Mouse (Mus musculus) ES-CJ7 (cell line): ENCODE data around the gene Olfr1441.

Experiments used
- DNase-seq: peaks from one replicate; pipeline ENCODE4 v3.0.0; 2011; ENCODE audit warnings: low read depth, low spot score

Gene Olfr1441

DNA sequence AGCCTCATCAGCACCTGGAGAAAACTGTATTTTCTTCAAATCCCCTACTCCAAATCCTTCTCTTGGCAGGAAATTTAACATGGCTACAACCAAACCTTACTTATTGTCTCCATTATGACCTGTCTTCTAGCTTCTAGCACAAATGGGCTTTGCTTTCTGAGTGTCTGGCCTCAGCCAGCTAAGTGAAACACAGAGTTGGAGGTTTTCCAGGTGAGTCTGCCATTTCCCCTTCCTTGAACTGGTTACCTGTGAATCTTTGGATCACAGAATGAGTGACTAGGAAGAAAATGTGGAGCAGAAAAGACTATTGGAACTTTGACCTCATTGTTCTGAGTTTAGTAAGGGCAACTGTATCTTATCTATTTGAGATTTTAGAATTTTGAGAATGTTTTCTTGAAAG lies at the start of gene Olfr1441:
Olfr1441 (plus strand) TSS at position 73 of the 400 bp plus-strand sequence.
- DNase-seq = no peak

DNA sequence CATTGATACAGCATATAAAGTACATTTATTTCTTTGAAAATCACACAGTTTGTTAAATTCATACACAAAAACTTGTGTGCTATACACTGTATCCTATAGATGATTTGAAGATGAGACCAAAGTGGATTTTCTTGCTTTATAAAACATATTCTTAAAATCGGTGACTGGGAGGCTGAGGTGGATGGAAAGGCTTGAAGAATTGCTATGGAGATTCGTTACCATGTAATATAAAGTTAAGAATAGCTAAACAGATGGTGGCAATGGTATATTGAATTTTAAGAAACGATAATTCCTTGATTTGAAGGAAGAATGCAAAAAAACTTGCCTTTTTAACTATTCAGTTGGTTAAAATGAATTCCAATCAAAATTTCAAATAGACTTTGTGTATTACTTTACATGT lies 44.2 kb upstream of the Olfr1441 start:
- DNase-seq = no peak

DNA sequence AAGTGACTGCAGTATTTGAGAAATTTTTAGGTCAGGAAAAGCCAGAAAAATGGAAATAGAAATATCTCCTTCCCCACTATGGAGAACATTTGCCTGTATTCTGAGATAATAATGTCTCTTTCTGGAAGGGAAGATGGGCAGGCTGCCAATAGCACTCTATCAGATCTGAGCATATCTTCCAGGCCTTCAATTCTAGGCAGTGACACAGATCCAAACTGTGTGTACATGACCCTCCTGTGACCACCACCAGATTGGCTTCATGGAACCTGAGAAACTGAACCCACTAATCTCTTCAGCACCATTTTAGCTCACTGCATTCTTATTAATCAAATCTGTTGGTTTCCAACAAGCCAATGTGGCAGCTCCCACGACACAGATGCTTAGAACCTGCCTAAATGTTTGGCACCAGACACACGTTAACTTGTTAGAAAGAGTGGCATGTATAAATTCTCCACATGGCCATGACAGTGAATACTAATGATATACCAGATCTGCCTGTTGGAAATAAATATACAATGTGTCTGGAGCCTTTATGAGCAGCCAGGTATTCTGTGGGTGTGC lies 42.7 kb upstream of the Olfr1441 start:
- no peak for DNase-seq

DNA sequence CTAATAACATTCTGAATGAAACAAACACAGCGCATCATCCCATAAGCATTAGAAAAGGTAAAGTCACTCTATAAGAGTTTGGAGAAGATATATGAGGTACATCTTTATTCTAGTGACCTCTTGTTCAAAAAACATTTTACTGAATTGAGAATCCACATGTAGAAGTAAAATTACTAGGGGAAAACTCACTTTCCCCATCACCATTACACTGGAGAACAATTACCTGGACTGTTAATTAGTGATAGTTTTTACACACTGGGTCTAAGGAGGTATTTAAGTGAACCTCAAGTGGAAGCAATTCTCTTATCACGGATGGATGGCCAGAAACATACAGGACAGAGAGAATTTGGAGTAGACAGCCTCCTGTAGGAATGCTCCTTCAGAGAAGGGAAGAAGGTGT lies 30.3 kb upstream of the Olfr1441 start, which contains the start of gene Olfr1440:
Olfr1440 (plus strand) TSS at position 301 of the 400 bp plus-strand sequence.
- DNase-seq = no peak

DNA sequence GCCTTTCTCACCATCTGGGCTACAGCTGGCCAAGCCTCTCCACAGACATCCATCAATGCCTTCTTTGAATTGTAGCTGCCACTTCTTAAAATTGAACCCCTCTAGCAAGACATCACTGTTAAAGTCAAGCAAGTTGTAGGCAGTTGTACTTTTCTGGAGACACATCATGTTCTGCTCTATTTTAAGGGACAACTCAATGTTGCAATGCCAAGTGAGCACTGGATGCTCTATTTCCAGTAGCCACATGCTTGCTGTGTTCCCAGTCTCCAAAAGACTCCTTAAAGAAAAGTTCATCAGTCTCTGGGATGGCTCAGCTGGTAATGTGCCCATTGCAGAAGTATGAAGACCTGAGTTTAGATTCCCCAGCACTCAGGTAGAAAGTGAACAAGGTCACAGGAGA lies 3.5 kb upstream of the Olfr1441 start:
- DNase-seq = no peak

DNA sequence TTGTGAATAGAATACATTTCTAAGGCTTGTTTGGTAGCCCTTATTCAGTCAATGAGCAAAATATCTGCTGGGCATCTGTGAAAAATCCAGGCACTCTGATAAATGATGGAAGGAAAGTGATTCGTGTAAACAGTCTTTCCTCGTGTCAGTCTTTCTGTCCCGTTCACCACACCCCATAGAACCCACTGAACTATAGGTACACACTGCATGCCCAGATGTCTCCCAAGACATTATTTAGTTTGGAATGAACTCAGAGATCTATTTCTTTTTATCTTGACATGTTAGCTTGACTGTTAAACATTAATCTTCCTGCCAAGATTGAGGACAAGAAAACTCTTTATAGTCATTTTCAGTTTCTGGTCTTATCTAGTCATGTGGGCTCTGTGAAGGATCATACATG lies 1.1 kb downstream of the Olfr1441 start:
- DNase-seq = no peak

DNA sequence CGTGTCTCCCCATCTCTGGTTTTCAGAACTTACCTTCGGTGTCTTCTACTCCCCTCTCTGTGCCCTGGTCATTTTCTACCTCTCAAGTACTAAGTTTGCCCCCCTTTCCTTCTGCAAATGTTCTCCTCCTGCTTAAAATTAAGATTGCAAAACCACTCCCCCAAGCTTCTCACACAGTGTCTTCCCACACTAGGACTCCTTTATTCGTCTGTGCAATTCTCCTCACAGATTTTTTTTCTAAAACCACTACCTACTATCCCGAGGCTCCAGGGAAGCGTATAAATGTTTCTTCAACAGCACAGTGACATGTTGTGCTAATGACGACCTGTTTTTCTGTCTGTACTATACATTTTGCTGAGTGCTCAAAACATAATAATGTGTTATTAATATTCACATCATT lies 3.3 kb downstream of the Olfr1441 start:
- DNase-seq = no peak

DNA sequence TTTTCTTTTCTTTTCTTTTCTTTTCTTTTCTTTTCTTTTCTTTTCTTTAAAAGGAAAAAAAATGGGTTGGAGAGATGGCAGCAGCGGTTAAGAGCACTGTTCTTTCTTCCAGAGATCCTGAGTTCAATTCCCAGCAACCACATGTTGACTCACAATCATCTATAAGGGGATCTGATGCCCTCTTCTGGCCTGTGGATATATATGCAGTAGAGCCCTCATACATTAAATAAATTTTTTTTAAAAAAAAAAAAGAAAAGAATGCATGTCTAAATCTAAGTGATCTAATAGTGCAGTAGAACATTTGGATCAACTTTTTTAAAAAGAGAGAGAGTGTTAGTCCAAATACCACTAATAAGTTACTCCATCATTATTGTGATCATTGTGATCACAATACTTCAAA lies 4.4 kb downstream of the Olfr1441 start:
- DNase-seq = peak; percentile 14

DNA sequence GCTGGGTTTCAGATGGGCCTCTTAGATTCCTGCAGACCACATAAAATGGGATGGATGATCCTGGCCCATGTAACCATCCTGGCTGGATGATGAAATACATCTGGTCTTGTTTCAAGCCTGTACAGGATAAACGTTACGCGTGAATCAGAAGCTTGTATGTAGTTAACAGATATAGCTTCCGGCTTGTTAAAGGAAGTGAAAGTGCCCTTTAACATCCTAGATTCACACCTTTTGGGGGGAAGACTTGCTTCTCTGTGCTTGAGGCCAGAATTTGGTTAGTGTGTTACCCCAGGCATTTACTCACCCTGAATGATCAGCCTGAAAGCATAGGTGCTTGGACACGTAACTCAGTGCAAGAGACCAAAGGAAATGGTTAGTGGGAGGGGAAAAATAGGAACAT lies 9.9 kb downstream of the Olfr1441 start:
- DNase-seq = no peak

DNA sequence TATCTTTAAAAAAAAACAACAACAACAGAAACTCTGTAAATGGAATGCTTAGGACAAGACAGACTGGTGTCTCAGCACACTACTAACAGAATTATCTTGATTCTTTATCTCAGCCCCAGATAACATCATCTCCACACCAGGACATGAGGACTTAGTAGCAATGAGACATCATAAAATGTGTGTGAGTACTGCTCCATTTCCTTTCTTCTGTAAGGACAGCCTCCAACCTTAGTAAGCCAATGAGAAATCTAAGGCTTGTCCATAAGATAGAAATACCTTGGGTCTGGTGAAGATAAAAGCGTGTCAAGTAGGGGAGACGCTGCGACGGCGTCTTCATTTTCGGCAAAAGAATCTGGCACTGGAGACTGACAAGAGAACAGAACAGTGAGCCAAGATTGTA lies 10.4 kb downstream of the Olfr1441 start, which contains the start of gene Pfpl:
Pfpl (plus strand) TSS at position 301 of the 400 bp plus-strand sequence.
- DNase-seq = no peak

DNA sequence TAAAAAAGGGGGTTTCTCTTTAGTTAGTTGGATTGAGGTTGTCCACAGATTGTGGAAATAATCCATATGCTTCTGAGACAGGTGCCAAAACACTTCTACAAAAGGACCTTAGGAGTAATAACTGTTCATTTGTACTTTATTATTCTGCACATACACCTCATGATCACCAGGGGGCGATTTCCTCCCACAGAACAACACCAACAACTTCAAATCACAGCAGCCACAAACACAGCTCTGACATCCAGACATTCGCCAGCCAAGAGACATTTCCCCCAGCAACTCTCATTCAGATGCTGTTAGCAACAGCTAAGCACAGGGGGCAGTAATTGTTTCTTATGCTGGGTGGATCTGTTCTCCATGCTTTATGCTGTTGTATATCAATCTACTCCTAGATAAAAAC lies 15.8 kb downstream of the Olfr1441 start:
- DNase-seq = peak; percentile 50

DNA sequence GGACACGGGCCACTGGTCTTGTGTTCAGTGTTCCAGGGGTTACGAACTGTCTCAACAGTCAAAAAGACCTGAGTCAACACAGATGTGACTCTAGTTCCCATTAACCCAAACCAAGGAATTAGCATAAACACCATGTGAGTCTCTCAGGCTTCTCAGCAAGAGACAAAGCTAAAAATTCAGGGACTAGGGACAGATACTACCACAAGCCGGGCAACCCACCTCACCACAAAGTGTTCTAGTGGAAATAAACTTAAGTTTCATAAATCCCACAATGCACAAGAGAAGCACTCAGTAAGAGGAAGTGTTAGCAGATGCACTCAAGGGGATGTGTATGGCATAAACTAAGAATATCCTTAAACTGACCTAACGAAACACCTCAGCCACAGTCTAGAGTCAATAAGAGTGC lies 17.8 kb downstream of the Olfr1441 start:
- DNase-seq = no peak

DNA sequence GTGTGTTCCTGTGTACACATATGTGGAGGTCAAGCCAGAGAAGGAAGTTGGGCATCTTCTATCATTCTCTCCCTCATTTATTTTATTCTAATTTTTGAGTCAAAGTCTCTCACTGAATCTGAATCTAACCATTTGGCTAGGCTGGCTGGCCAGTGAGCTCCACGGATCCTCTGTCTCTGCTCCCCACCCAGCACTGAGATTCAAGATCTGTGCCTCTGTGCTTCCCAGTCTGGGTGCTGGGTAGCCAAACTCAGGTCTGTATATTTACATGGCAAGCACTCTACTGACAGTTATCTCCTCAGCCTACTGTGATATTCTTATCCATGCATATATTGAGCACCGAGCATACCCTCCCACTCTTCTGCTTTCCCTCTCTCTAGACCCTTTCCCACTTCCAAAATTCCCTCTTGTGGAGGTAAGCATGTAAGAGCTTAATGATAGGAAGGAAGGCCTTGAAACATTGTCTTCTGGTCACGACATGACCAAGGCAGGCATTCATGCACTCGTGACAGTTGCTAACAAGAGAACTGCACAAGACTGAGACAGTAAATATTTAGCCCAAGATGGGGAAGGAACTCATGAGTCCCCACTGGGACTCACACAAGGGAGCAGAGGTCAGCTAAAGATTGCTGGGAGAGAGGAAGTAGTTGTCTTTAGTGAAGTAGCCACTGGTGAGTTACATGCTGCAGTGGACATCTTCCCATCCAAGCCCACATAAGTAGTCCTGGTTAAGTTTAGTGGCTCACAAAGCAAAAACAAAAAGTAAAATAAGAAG lies 18.7 kb downstream of the Olfr1441 start:
- DNase-seq = no peak

DNA sequence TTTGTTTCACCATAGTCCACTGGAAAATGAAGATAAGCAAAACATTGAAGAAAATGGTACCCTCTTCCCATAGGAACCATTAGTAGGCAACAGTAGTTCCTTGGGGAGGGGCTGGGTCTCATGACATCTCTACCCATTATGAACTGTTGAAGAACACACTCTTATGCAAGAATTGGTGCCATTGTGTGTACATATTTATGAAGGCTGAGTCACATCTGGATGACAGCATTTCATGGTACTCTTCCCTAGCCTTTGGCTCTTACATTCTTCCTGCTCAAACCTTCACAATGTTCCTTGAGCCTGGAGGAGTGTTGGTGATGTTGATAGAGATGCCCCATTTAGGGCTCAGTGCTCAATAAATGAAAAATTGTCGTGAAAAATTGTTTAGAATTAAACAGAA lies 22.3 kb downstream of the Olfr1441 start:
- DNase-seq = no peak

DNA sequence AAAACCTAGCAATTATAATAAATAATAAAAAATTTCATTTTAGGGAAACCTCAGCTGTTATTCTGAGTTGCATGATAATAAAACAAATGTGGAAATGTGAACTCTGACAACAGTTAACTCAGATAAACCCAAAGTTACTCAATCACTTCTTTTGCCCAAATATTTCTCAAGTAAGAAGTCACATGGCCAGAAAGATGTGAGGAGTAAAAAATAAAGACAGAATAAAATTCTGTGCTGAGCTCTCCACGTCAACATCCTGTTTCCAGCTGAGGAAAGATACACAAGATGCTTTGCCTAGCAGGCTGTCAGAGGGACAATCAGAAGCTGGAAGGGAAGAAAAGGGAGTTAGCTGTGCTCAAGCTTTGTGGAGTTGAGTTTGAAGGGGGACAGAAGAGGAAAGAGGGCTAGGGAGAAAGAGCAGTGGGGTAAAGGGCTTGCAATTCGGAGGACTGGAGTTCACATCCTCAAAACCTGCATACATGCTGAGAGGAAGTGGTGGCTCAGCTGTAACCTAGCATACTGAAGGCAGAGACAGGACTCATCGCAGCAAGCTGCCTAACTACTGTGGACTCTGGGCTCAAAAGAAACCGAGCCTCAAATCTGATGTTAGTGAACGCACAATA lies 23.0 kb downstream of the Olfr1441 start:
- no peak for DNase-seq

DNA sequence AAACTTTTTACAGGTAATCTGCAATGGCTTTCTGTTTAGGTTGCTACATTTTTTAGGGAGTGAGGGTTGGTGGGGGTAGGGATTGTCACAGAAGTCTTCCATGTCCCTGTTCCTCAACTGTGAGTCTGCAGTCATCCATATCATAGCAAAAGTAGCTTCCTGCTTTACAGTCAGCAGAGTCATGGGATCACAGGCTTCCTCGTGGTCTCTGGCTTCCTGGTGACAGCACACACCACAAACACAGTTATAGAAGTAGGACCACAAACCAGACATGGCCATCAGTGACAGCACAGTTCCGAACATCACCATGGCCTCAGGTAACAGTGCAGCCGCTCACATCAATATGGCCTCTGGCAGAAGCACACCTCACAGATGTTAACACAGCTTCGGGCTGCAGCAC lies 25.3 kb downstream of the Olfr1441 start:
- no peak for DNase-seq

DNA sequence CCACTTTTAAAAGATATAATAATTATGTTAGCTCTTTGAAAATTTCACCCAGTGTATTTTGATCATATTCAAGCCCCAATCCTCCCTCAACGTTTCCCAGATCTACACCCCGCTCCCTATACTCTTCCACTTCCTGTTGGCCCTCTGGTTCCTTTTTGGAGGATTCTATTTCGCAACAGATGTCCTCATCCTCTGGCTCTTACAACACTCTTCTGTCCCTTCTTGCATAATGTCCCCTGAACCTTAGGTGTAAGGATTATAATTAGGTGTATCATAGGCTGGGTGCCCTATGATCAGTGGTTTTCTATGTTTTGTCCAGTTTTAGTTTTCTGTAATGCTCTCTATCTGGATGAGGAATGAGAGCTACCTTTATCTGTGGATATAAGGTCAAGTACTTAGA lies 27.8 kb downstream of the Olfr1441 start:
- DNase-seq = no peak

DNA sequence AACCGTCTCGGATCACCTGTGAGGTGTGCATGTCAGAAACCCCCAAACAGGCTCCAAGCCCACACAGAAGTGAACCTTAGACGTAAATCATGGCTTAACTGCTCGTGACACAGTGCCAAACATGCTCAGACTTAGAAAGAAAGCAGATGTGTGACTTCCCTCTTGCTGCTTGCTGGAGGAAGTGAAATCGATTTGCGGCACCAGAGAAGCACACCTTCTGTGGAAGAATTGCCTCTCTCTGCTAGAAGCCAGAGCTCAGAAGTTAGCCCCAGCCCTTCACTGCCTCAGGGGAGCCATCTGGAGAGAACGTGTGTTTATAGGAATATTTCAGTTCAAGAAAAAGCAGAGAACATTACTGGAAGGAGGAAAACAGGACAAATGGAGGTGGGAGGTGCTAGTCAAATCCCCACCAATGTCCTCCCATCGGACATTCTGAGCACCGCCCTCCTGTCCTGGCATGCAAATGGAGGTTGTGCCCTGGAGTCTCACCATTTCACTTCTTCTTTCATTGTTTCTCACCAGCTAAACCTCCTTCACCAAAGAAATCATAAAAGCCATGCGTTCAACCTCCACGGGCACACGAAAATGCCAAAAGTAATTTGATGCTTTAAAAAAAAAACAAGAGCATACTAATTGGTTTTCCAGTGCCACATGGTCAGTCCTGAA lies 40.3 kb downstream of the Olfr1441 start:
- no peak for DNase-seq

DNA sequence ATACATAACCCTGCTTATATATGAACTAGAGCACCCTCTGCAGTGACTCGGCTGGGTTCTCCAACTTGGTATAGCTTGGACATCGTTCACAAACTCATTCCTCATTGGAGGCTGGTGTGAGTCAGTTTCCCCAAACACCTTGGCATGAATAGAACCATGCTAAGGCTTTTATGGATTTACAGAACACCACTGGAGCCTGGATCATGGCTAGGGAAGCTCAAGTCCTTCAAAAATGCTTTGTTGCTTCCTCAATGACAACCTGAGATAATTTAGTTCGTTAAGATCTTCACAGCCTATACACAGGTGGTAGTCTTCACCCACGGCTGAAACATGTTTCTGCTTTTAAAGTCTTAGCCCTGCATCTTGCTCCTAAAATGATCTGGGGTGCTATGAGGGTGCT lies 42.3 kb downstream of the Olfr1441 start:
- no peak for DNase-seq

DNA sequence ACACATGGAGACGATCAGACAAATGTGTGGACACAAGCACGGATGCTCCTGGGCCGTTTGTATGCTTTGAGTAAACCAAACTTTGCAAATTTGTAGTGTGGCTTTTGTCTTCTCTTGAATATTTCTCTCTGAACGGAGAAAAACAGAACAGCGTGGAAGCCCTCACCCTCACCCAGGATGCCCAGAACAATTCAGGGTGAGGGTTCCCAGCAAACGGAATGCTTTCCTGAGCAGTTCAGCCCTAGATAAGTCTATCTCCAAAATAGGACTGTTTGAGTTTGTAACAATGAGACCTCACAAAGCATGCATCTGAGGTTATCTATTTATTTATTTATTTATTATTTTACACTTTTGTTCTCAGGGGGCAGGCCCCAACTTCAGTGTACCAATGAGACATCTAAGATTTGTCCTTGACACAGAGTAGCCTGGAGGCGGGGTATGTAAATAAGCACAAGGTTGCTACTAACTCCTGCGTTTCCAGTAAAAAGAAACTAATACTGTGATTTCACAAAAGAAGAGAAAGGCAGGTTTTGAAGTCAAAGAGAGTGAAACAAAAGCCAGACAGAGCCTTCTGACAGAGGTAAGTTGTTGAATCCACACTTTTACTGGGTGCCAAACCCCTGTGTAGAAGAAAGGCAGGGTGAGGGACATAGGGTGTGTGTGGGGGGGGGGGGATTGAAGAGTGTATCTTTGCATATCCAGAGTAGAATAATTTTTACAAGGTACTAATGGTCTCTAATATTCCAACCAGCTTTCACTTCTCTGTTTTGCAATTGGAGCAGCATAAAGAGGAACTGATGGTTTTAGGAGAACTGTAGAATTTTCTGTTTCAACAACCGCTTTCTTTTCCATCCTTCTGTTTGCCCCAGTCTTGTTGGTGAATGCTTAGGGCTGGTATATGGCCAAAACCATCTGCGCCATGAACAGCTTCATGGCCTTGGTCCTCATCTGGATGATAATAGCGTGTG lies 43.3 kb downstream of the Olfr1441 start, which contains the start of gene Mpeg1:
Mpeg1 (plus strand) TSS at position 498 of the 968 bp plus-strand sequence.
- DNase-seq = no peak
